Mouse (Mus musculus): ENCODE results near the gene Syndig1l. TPM values are rescaled to one million over a fixed set of nuclear protein-coding genes. Genes with fewer than 3 reads are reported as not detected.

Syndig1l gene
- total RNA-seq, 2 experiments from 2014 or later = not detected

DNA sequence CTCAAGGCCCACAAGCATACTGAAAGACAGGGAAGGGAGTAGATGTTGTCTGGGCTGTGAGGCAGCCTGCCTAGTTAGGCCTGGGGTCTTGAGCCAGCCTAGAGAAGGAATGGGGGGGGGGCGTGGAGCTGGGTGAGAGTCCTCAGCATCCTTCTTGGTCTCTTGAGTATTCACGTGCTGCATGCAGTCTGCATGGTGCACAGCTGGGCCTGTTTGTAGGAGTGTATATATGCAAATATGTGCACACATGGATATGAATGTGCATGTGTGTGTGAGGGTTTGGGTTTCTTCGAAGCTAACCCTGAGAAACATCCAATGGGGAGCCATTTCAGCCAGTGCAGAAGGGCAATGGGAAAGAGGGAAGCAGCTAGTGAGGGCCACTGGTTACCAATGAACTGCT is 22.6 kb downstream of the Syndig1l start:
- DNase-seq = no peak
- intact Hi-C loops (cut with DNase I) = no loop called here

DNA sequence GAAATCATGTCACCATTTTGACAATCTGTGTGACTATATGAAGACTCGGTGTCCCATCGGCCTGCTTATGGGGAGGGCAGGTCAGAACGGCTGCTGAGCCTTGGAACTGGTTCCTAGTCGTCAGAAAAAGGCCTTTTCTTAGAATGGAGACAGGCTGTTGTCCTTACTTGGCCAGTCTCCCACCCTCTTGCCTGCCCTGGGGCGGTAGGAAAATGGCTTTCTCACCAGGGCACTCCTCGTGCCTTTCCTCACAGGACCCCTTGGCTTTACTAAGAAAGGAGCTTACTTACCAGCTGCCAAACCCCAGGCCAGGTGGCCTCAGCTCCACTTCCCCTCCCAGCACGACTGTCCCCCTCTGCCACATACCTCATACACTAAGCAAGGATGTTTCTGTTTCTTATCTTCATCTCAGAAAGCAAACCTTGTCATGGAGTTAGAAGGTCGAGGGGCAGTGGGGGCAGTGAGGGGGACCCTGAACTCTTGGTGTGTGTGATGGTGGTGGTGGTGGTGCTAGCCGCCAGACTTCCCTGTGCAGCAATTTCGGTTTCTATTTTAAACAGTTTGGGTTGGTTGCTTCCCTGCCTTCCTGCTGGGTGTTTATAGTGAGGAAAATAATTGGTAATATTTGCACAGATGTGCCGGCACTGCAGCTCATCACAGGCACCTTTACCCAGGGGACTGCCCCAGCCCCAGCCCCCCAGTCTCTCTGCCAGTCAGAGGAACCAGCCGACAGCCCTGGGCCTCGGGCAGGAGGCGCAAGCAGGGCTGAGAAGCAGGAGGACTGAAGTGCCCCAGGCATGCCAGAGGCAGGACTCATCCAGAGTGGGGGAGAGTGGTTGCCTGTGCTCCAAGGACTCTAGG is 23.7 kb downstream of the Syndig1l start:
- DNase-seq = peak in 1 of 2 experiments; percentile 4

DNA sequence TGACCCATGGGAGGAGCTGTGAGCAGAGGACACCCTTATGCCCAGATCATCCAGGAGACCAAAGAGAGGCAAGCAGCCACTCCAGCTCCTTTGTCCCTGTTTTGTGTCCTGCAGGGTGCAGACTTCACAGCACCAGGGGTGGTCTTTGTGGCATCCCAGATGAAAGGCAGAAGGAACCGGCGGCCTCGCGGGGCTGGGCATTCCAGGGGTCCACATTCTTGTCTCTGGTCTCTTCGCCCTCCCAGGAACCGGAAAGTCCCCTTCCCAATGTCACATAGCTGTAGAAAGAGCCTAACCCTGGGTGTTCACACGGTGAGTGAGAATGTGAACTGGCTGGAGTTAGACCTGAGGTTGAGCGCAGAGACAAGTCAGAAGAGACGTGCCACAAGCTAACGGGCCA is 27.0 kb downstream of the Syndig1l start:
- intact Hi-C loops (cut with DNase I) = loop anchor here (5.0 kb wide), 1 partner anchor 86 kb away; no protein-coding TSS in a partner anchor

More for the DNA sequence above, 23.7 kb downstream of the Syndig1l start:
- intact Hi-C loops (cut with DNase I) = loop anchor here (5.0 kb wide), 1 partner anchor 82 kb away; no protein-coding TSS in a partner anchor

DNA sequence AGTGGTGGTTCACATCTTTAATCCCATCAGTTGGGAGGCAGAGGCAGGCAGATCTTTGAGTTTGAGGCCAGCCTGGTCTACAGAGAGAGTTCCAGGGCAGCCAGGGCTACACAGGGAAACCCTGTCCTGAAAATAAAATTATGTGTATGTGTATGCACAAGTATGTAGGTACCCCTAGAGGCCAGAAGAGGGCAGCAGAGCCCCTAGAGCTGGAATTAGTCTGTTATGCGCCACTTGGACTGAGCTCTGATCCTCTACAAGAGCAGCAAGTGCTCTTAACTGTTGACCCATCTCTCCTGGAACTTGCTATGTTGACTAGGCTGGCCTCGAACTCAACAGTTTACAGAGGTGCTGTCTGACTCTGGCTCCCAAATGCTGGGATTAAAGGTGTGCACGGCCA is 28.1 kb downstream of the Syndig1l start:
- no peak for DNase-seq
- intact Hi-C loops (cut with DNase I) = loop anchor here (5.0 kb wide), 1 partner anchor 87 kb away; no protein-coding TSS in a partner anchor

More for the DNA sequence above, 27.0 kb downstream of the Syndig1l start:
- DNase-seq = no peak

- intact Hi-C loops (cut with DNase I) = loop anchor here (1.0 kb wide), 1 partner anchor 101 kb away; no protein-coding TSS in a partner anchor
- peak; percentile 52 to 78 for DNase-seq
Observed at GRCm38 (mm10) chr12:84653912-84654311, 44.7 kb downstream of the Syndig1l start.

DNA sequence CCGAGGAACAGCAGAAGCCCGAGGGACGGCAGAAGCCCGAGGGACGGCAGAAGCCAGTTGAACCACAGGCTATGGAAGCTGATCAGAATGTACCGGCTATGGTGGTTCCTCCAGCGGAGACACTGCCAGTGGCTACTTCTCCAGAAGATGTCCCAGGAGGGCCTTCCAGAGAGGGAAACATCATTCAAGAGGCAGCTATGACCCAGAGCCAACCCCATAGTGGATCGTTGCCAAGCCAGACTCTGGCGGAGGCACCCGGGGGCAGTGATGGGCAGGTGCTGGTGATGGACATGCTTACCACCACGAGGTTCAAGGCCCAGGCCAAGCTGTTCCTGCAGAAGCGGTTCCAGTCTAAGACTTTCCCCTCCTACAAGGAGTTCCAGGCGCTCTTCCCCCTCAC is 48.4 kb downstream of the Syndig1l start:
- intact Hi-C loops (cut with DNase I) = no loop called here
- DNase-seq = no peak

DNA sequence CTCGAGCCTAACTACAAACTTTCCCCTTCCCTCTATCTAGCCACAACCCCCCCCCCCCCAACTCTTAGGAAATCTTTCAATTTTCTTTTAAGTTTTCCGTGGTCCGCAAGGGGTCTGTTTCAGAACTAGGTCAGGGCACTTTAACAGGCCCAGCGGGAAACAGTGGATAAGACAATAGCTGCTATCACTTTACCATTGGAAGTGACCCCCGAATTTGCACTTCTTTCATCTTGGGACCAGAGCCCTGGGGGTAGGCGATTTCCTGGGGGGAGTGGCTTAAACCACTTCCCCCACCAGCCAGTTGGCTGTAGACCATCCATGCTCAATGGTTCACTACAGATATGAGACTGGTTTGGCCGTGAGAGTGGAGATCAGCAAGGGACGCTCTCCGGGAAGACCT is 58.0 kb downstream of the Syndig1l start, which contains the start of gene Vrtn:
Vrtn (plus strand) TSS at position 366 of the 400 bp plus-strand sequence.
- intact Hi-C loops (cut with DNase I) = no loop called here
- DNase-seq = no peak

GRCm38 (mm10) chr12:84640253-84640652 is 58.4 kb downstream of the Syndig1l start:
- intact Hi-C loops (cut with DNase I) = no loop called here

DNA sequence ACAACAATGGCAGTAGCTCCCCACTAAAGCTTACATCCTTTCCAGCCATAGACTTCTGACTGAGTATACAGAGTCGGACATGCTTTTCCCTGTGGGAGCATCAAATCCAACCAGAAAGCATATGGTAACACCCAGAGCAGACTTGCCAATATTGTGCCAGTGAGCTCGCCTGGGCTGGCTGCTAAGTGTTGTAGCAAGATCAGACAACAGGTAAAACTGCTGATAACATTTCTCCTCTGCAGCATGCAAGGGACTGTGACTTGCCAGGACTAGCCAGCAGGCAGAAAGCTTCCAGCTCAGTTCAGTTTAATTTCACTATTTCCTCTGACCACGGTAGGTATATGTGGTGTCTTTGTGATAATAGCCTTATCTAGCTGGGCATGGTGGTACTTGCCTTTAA is 66.8 kb downstream of the Syndig1l start:
- no peak for DNase-seq
- intact Hi-C loops (cut with DNase I) = no loop called here

More at GRCm38 (mm10) chr12:84640253-84640652, 58.4 kb downstream of the Syndig1l start:
- DNase-seq = no peak

Other genes with a start within 250 kb of the Syndig1l start
- 10 to 100 TPM; 59.7 to 66.2 TPM for gene Aldh6a1, start 247.8 kb downstream of the Syndig1l start, total RNA-seq (2021)
- gene Lin52, start 247.4 kb downstream of the Syndig1l start, total RNA-seq (2021) = 1 to 10 TPM; 8.0 to 9.1 TPM
- gene Vsx2, start 129.1 kb downstream of the Syndig1l start, total RNA-seq (2021) = not detected
- gene Abcd4, start 81.4 kb downstream of the Syndig1l start, total RNA-seq (2021) = 1 to 10 TPM; 5.8 to 7.3 TPM
- not detected for gene Vrtn, start 57.8 kb downstream of the Syndig1l start, total RNA-seq (2021)
- 10 to 100 TPM; 38.8 to 41.4 TPM for gene Npc2, start 74.3 kb upstream of the Syndig1l start, total RNA-seq (2021)
- gene Isca2, start 74.4 kb upstream of the Syndig1l start, total RNA-seq (2021) = 10 to 100 TPM; 71.1 to 76.2 TPM
- gene Ltbp2, start 177.7 kb upstream of the Syndig1l start, total RNA-seq (2021) = 1 to 10 TPM; 5.6 to 6.1 TPM